Mouse (Mus musculus): Measurements from ENCODE around the gene Mpp2.

The Mpp2 gene

DNA sequence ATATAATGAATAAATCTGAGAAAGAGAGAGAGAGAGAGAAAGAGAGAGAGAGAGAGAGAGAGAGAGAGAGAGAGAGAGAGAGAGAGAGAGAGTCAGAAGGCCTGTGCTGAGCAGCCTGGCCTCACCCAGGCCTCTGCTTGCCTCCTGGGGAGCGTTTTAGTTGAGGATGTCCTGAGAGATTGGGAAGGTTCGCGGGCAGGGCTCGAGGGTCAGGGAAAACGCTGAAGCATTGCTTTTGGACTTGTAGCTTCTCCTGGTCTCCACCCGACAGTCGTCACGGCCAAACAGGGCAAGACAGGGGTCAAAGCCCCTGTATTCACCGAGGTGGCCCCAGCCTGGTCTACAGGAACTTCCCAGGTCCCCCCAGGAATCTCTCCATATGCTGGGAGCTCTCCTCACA, 41.7 kb downstream of the Mpp2 start:
- Histone ChIP-seq H3K36me3 (ENCODE audit: insufficient read depth, low read length) (no peaks in the 10 kb centered on the region), H3K4me1 (replicated peaks; ENCODE audit: low read depth, low read length) (peaks cover 6% of the 10 kb centered on the region; the same call in 1 of the 2 replicates), H3K4me3 (replicated peaks; ENCODE audit: low read length) (no peak overlapping the region), H3K27me3 (ENCODE audit: insufficient read depth, low read length) (peaks cover 10% of the 10 kb centered on the region; the same call in 1 of the 2 replicates), H3K9me3 (ENCODE audit: low read length) (peaks cover 6% of the 10 kb centered on the region; the same call in 1 of the 2 replicates)
- TF ChIP-seq NANOG (IDR thresholded peaks at IDR 0.05; ENCODE audit: borderline replicate concordance, low read length) = no peak
- TF ChIP-seq POU5F1 (IDR thresholded peaks at IDR 0.05; ENCODE audit: borderline replicate concordance, low read length) = no peak
- TF ChIP-seq CTCF (conservative IDR thresholded peaks at IDR 0.05; ENCODE audit: low read length) = no peak

DNA sequence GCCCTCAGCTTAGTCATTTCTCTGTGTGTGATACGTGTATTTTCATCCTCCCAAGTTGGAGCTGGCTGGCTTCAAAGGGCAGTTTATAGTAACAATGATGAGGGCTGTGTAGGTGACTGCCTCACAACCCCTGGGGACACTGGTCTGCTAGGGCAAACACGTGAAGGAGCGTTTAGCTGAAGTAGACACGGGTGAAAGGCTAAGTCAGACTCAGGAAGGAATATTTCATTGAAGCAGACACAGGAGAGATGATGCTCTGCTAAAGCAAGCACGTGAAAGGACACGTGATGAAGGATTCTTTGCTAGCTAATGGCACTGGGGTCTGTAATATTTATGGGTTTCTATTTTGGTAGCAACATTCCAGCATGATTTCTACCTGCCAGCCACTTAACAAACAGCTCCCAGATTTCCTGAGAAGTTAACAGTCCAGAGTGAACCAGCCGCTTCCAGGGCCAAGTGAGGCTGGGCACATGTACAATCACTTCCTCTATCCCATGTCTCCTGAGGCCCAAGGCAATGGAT, 43.6 kb downstream of the Mpp2 start:
- Histone ChIP-seq H3K4me1 (replicated peaks; ENCODE audit: low read depth, low read length) (peaks cover 6% of the 10 kb centered on the region; the same call in 1 of the 2 replicates), H3K36me3 (ENCODE audit: insufficient read depth, low read length) (no peaks in the 10 kb centered on the region), H3K27me3 (ENCODE audit: insufficient read depth, low read length) (peaks cover 10% of the 10 kb centered on the region; the same call in 1 of the 2 replicates), H3K9me3 (ENCODE audit: low read length) (peaks cover 6% of the 10 kb centered on the region; the same call in 1 of the 2 replicates), H3K4me3 (replicated peaks; ENCODE audit: low read length) (no peak overlapping the region)
- TF ChIP-seq CTCF (conservative IDR thresholded peaks at IDR 0.05; ENCODE audit: low read length) = no peak
- TF ChIP-seq NANOG (IDR thresholded peaks at IDR 0.05; ENCODE audit: borderline replicate concordance, low read length) = no peak

DNA sequence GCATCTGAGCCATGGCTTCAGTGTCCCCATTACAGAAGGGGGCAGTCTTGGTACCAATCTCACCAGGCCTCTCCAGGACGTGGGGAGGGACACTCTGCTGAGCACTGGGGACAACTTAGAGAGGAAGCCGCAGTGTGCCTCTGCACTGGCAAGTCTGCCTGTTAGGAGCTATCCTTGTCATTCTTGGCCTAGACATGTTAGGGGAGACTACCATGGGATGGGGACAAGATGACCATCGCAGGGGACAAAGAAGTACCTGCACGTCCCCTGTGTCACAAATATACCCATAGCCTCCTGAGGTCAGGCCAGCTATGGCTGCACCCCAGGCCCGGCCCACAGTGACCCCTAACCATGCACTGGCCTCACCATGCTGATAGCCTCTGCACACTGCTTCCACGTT, 44.9 kb downstream of the Mpp2 start:
- peaks cover 3% of the 10 kb centered on the region; the same call in 1 of the 2 replicates for H3K4me1 ChIP-seq (replicated peaks; ENCODE audit: low read depth, low read length)
- H3K27me3 ChIP-seq (ENCODE audit: insufficient read depth, low read length) = peaks cover 6% of the 10 kb centered on the region; the same call in 1 of the 2 replicates
- TF ChIP-seq NANOG (IDR thresholded peaks at IDR 0.05; ENCODE audit: borderline replicate concordance, low read length) (no peak), POU5F1 (IDR thresholded peaks at IDR 0.05; ENCODE audit: borderline replicate concordance, low read length) (no peak), CTCF (conservative IDR thresholded peaks at IDR 0.05; ENCODE audit: low read length) (no peak)
- peaks cover 6% of the 10 kb centered on the region; the same call in 1 of the 2 replicates for H3K9me3 ChIP-seq (ENCODE audit: low read length)
- no peak overlapping the region for H3K4me3 ChIP-seq (replicated peaks; ENCODE audit: low read length)
- no peaks in the 10 kb centered on the region for H3K36me3 ChIP-seq (ENCODE audit: insufficient read depth, low read length)

DNA sequence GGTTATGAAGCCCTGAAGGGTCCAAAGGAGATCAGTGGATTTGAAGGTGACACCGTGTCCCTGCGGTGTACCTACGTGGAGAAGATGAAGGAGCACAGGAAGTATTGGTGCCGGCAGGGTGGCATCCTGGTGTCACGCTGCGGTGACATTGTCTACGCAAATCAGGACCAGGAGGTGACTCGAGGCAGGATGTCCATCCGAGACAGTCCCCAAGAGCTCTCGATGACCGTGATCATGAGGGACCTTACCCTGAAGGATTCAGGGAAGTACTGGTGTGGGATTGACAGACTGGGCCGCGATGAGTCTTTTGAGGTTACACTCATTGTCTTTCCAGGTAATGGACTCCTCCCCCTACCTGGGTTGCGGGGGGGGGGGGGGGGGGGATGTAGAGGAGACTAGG, 45.3 kb downstream of the Mpp2 start:
- H3K9me3 ChIP-seq (ENCODE audit: low read length) = peaks cover 6% of the 10 kb centered on the region; the same call in 1 of the 2 replicates
- no peaks in the 10 kb centered on the region for H3K36me3 ChIP-seq (ENCODE audit: insufficient read depth, low read length)
- peaks cover 3% of the 10 kb centered on the region; the same call in 1 of the 2 replicates for H3K4me1 ChIP-seq (replicated peaks; ENCODE audit: low read depth, low read length)
- H3K4me3 ChIP-seq (replicated peaks; ENCODE audit: low read length) = no peak overlapping the region
- H3K27me3 ChIP-seq (ENCODE audit: insufficient read depth, low read length) = peaks cover 6% of the 10 kb centered on the region; the same call in 1 of the 2 replicates
- TF ChIP-seq POU5F1 (IDR thresholded peaks at IDR 0.05; ENCODE audit: borderline replicate concordance, low read length) = no peak
- no peak for TF ChIP-seq CTCF (conservative IDR thresholded peaks at IDR 0.05; ENCODE audit: low read length)
- no peak for TF ChIP-seq NANOG (IDR thresholded peaks at IDR 0.05; ENCODE audit: borderline replicate concordance, low read length)

DNA sequence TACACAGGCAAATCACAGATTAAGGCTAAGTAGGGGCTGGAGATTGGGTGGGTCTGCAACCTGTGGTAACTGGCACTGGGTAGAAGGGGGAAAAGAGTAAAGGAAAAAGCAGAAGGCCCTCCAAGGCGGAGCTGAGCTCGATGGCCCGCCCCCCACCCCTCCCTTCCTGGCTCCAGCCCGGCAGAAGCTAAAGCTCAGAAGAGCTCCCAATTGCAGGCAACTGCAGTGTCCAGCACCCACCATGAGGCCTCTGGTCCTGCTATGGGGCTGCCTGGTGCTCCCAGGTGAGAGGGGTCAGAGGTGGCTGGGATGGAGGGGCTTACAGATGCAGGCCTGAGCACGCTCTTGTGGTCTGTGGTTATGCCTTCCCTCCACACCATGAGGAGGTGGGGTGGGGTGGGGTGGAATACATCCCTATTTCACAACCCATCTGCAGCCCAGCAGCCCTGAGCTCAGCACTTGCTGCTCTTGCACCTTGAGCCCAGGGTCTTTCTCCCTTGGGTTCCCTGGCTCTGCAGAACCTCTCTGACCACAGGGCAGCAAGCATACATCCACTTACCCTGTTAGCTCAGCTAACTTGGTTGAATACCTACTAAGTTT, 46.9 kb downstream of the Mpp2 start, which contains the start of gene Cd300lg:
Gene Cd300lg, plus strand, starts transcription at position 160 of the 600 bp plus-strand sequence.
- Histone ChIP-seq H3K27me3 (ENCODE audit: insufficient read depth, low read length) (peaks cover 7% of the 10 kb centered on the region), H3K4me1 (replicated peaks; ENCODE audit: low read depth, low read length) (peaks cover 6% of the 10 kb centered on the region; the same call in 1 of the 2 replicates), H3K4me3 (replicated peaks; ENCODE audit: low read length) (no peak within 1 kb of the TSS), H3K9me3 (ENCODE audit: low read length) (peaks cover 6% of the 10 kb centered on the region; the same call in 1 of the 2 replicates), H3K36me3 (ENCODE audit: insufficient read depth, low read length) (no peaks in the 10 kb centered on the region)
- TF ChIP-seq POU5F1 (IDR thresholded peaks at IDR 0.05; ENCODE audit: borderline replicate concordance, low read length) (no peak), CTCF (conservative IDR thresholded peaks at IDR 0.05; ENCODE audit: low read length) (no peak), NANOG (IDR thresholded peaks at IDR 0.05; ENCODE audit: borderline replicate concordance, low read length) (no peak)

DNA sequence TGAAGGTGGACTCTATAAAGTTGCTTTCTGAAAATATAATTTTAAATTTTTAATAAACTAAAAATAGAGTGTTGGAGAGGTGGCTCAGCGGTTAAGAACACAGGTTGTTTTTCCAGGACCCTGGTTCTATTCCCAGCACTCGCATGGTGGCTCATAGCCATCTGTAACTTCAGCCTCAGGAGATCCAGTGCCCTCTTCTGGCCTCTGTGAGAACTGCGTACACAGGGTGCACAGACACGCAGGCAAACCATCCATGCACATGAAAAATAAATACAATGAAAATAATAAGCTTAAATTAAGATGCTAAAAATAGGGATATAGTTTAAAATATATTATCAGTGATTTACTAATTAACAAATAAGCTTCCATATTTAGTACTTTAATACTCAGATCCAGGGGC, 47.7 kb downstream of the Mpp2 start:
- no peaks in the 10 kb centered on the region for H3K36me3 ChIP-seq (ENCODE audit: insufficient read depth, low read length)
- TF ChIP-seq CTCF (conservative IDR thresholded peaks at IDR 0.05; ENCODE audit: low read length) (peak; percentile 39), NANOG (IDR thresholded peaks at IDR 0.05; ENCODE audit: borderline replicate concordance, low read length) (no peak), POU5F1 (IDR thresholded peaks at IDR 0.05; ENCODE audit: borderline replicate concordance, low read length) (no peak)
- peaks cover 7% of the 10 kb centered on the region; the same call in 1 of the 2 replicates for H3K27me3 ChIP-seq (ENCODE audit: insufficient read depth, low read length)
- no peak overlapping the region for H3K4me3 ChIP-seq (replicated peaks; ENCODE audit: low read length)
- peaks cover 5% of the 10 kb centered on the region; the same call in 1 of the 2 replicates for H3K9me3 ChIP-seq (ENCODE audit: low read length)
- H3K4me1 ChIP-seq (replicated peaks; ENCODE audit: low read depth, low read length) = peaks cover 6% of the 10 kb centered on the region; the same call in 1 of the 2 replicates

DNA sequence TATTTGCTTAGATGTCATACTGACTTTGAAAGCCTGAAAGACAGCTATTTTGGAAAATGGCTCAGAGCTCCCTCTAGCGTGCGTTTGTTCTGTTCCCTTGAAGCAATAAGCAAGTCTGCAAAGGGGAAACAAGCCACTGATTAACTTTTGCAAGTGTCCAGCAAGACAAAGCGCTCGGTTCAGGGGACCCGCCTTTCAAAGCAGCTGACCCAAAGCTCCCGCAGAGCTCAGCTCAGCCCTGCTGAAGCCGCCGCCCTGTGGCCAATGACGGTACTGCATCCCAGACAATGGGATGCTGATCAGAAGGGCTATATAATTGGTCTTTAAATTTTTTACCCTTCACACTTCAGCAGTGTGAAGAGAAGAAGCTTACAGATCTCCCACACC, 48.2 kb downstream of the Mpp2 start:
- H3K36me3 ChIP-seq (ENCODE audit: insufficient read depth, low read length) = no peaks in the 10 kb centered on the region
- no peak overlapping the region for H3K4me3 ChIP-seq (replicated peaks; ENCODE audit: low read length)
- TF ChIP-seq POU5F1 (IDR thresholded peaks at IDR 0.05; ENCODE audit: borderline replicate concordance, low read length) = no peak
- TF ChIP-seq CTCF (conservative IDR thresholded peaks at IDR 0.05; ENCODE audit: low read length) = peak; percentile 97
- TF ChIP-seq NANOG (IDR thresholded peaks at IDR 0.05; ENCODE audit: borderline replicate concordance, low read length) = no peak

DNA sequence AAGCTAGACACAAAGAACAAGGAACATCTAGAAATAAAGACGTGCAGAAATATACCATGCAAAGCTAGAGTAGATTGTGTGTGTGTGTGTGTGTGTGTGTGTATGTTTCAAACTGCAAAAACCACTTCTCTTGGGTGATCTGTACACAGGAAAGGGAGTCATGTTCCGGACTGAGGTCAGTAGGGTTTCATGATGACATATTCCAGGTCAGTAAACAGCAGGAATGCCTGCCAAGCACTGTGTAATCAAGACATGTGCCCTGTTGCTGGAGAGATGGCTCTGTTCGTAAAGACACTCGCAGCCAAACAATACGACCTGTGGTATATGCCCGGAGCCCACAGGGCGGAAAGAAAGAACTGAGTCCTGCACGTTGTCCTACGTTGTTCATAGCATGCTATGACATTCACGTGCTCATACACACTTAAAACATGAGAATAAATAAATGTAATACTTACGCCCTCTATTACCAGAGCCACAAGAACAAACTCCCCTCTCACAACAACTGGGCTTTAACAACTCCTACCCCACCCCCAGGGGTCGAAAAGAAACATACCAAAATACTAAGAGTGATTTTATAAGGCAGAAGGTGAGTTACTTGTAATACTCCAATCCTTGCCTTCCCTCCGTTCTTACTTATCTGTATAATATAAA, 48.7 kb downstream of the Mpp2 start:
- no peaks in the 10 kb centered on the region for H3K36me3 ChIP-seq (ENCODE audit: insufficient read depth, low read length)
- H3K9me3 ChIP-seq (ENCODE audit: low read length) = no peaks in the 10 kb centered on the region
- no peak for TF ChIP-seq POU5F1 (IDR thresholded peaks at IDR 0.05; ENCODE audit: borderline replicate concordance, low read length)
- no peak for TF ChIP-seq NANOG (IDR thresholded peaks at IDR 0.05; ENCODE audit: borderline replicate concordance, low read length)
- TF ChIP-seq CTCF (conservative IDR thresholded peaks at IDR 0.05; ENCODE audit: low read length) = no peak
- peaks cover 6% of the 10 kb centered on the region; the same call in 1 of the 2 replicates for H3K4me1 ChIP-seq (replicated peaks; ENCODE audit: low read depth, low read length)
- H3K27me3 ChIP-seq (ENCODE audit: insufficient read depth, low read length) = peaks cover 7% of the 10 kb centered on the region; the same call in 1 of the 2 replicates
- no peak overlapping the region for H3K4me3 ChIP-seq (replicated peaks; ENCODE audit: low read length)

More for the DNA sequence above, 48.2 kb downstream of the Mpp2 start:
- H3K9me3 ChIP-seq (ENCODE audit: low read length) = peaks cover under 1% of the 10 kb centered on the region; the same call in 1 of the 2 replicates
- peaks cover 6% of the 10 kb centered on the region; the same call in 1 of the 2 replicates for H3K4me1 ChIP-seq (replicated peaks; ENCODE audit: low read depth, low read length)
- H3K27me3 ChIP-seq (ENCODE audit: insufficient read depth, low read length) = peaks cover 7% of the 10 kb centered on the region; the same call in 1 of the 2 replicates

Data from E14TG2a.4 (cell line).